Mouse (Mus musculus): ENCODE data around the gene Myo16.

Gene Myo16

GRCm38 (mm10) chr8:10174841-10175680 lies 21.4 kb downstream of the Myo16 start:
- no peak for DNase-seq (ENCODE audit: extremely low read depth, low read depth)

- no peak for DNase-seq (ENCODE audit: extremely low read depth, low read depth)
Measured at GRCm38 (mm10) chr8:10175976-10176375, 22.3 kb downstream of the Myo16 start.

- no peak for DNase-seq (ENCODE audit: extremely low read depth, low read depth)
Measured at GRCm38 (mm10) chr8:10177131-10177530, 23.4 kb downstream of the Myo16 start.

- no peak for DNase-seq (ENCODE audit: extremely low read depth, low read depth)
Measured at GRCm38 (mm10) chr8:10178986-10179385, 25.3 kb downstream of the Myo16 start.

- DNase-seq (ENCODE audit: extremely low read depth, low read depth) = no peak
Measured at GRCm38 (mm10) chr8:10190607-10191006, 36.9 kb downstream of the Myo16 start.

- no peak for DNase-seq (ENCODE audit: extremely low read depth, low read depth)
Measured at GRCm38 (mm10) chr8:10198164-10198563, 44.5 kb downstream of the Myo16 start.

- no peak for DNase-seq (ENCODE audit: extremely low read depth, low read depth)
Measured at GRCm38 (mm10) chr8:10199301-10199700, 45.6 kb downstream of the Myo16 start.

GRCm38 (mm10) chr8:10200042-10200441 lies 46.3 kb downstream of the Myo16 start:
- no peak for DNase-seq (ENCODE audit: extremely low read depth, low read depth)

- no peak for DNase-seq (ENCODE audit: extremely low read depth, low read depth)
Measured at GRCm38 (mm10) chr8:10215023-10215422, 61.3 kb downstream of the Myo16 start.

GRCm38 (mm10) chr8:10219761-10220276 lies 66.1 kb downstream of the Myo16 start:
- no peak for DNase-seq (ENCODE audit: extremely low read depth, low read depth)

- no peak for DNase-seq (ENCODE audit: extremely low read depth, low read depth)
Measured at GRCm38 (mm10) chr8:10222770-10223169, 69.1 kb downstream of the Myo16 start.

GRCm38 (mm10) chr8:10223528-10224194 lies 70.0 kb downstream of the Myo16 start:
- no peak for DNase-seq (ENCODE audit: extremely low read depth, low read depth)

GRCm38 (mm10) chr8:10224305-10224971 lies 70.7 kb downstream of the Myo16 start:
- no peak for DNase-seq (ENCODE audit: extremely low read depth, low read depth)

GRCm38 (mm10) chr8:10225018-10225417 lies 71.3 kb downstream of the Myo16 start:
- DNase-seq (ENCODE audit: extremely low read depth, low read depth) = no peak

- no peak for DNase-seq (ENCODE audit: extremely low read depth, low read depth)
Measured at GRCm38 (mm10) chr8:10230746-10231369, 77.1 kb downstream of the Myo16 start.

- DNase-seq (ENCODE audit: extremely low read depth, low read depth) = no peak
Measured at GRCm38 (mm10) chr8:10234516-10234915, 80.8 kb downstream of the Myo16 start.

GRCm38 (mm10) chr8:10243344-10243743 lies 89.6 kb downstream of the Myo16 start:
- DNase-seq (ENCODE audit: extremely low read depth, low read depth) = no peak

- DNase-seq (ENCODE audit: extremely low read depth, low read depth) = no peak
Measured at GRCm38 (mm10) chr8:10249156-10249555, 95.4 kb downstream of the Myo16 start.

GRCm38 (mm10) chr8:10255741-10256140 lies 102.0 kb downstream of the Myo16 start:
- DNase-seq (ENCODE audit: extremely low read depth, low read depth) = no peak

GRCm38 (mm10) chr8:10256563-10256962 lies 102.9 kb downstream of the Myo16 start:
- DNase-seq (ENCODE audit: extremely low read depth, low read depth) = no peak

- no peak for DNase-seq (ENCODE audit: extremely low read depth, low read depth)
Measured at GRCm38 (mm10) chr8:10270094-10270493, 116.4 kb downstream of the Myo16 start.
